Mouse (Mus musculus): ENCODE measurements around the gene Cir1. TPM values are rescaled to one million over a fixed set of nuclear protein-coding genes. Genes with fewer than 3 reads are reported as not detected.

The Cir1 gene
- polyA plus RNA-seq, 1 experiment = 6.6 TPM

DNA sequence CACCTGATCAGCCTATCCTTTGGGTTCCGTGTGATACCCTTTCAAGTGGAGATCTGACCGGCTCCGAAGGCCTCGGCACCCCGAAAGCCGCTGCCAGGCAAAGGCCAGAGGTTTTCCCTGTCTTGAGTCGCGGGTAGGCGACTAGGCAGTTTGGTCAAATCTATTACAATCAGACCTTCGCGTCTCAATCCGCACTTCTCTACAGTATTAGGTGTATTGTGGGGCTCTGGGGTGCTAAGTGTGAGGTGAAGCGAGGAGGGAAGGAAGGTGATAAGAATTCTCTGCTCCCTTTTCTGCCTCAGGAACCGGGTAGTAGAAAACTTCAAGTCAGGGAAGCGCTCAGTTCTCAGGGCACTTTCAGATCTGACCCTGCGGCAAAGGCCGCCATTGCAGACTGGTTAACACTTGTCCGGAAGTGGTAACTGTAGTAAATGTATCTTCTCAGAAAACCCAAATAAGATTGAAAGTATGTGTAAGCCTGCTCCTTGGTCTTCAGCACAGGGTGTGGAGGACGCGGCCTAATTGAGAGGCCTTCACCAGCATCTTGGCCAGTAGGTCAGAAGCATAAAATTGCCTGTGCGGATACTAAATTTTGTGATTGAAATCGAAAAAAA lies 31.3 kb downstream of the Cir1 start:
- Histone ChIP-seq H3K4me2 (ENCODE audit: low read depth) (no peak overlapping the region), H3K79me2 (ENCODE audit: control insufficient read depth, insufficient read depth) (no peaks in the 10 kb centered on the region), H3K27me3 (ENCODE audit: control insufficient read depth, insufficient read depth, insufficient read length) (peaks cover 8% of the 10 kb centered on the region), H3K36me3 (ENCODE audit: control insufficient read depth, insufficient read depth) (no peaks in the 10 kb centered on the region), H3K4me3 (no peak overlapping the region), H3ac (ENCODE audit: control insufficient read depth, insufficient read length) (no peak overlapping the region)
- TF ChIP-seq POLR2AphosphoS2 (IDR thresholded peaks at IDR 0.05; ENCODE audit: insufficient read length, low read depth) (no peak), TCF3 (IDR thresholded peaks at IDR 0.05; ENCODE audit: insufficient read length, low read depth) (no peak), POLR2A (IDR thresholded peaks at IDR 0.05; ENCODE audit: insufficient read length, low read depth) (no peak), REST (IDR thresholded peaks at IDR 0.05; ENCODE audit: insufficient read depth, insufficient read length) (no peak), MYOG (IDR thresholded peaks at IDR 0.05; ENCODE audit: control insufficient read depth in 1 of 3, insufficient read depth in 1 of 3, insufficient read length in 2 of 3, low read depth in 2 of 3) (no peak), CEBPB (IDR thresholded peaks at IDR 0.05; ENCODE audit: insufficient read depth, poor library complexity, severe bottlenecking) (no peak), MAX (IDR thresholded peaks at IDR 0.05; ENCODE audit: low read depth) (no peak), E2F4 (IDR thresholded peaks at IDR 0.05; ENCODE audit: insufficient read depth) (no peak), USF1 (IDR thresholded peaks at IDR 0.05; ENCODE audit: low read depth) (no peak)

DNA sequence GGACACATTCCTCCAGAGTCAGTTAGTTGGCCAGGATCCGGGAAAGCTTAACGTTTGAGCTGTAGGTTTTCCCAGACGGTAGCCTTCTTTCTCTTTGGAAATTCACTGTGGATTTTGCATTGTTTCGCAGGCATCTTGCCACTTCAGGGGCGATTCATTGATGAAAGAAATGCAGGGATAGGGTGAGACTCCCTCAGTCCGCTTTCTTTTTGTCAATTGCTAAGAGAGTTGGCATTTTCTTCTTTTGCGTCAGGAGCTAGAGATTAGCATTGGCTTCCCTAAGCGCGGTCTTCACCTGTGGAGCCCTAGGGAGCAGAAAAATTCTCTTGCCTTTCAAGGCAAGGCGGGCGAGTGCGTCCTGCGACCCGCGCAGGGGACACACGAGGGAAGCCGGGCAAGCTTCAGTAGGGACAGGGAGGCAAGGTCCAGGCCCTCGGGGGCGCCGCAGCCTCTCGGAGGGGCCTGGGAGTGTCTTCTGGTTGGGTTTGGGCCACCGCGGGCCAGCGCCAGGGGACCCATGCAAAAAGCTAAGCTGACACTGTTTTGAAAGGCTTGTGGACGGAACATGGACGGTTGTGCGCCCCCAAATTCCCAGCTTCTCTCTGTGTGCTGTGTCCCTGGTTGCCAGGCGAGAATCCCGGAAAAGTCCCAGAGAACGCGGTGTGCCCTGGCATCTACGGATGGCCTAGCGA lies 32.0 kb downstream of the Cir1 start:
- H3K4me2 ChIP-seq (ENCODE audit: low read depth) = no peak overlapping the region
- no peak overlapping the region for H3ac ChIP-seq (ENCODE audit: control insufficient read depth, insufficient read length)
- TF ChIP-seq USF1 (IDR thresholded peaks at IDR 0.05; ENCODE audit: low read depth) (no peak), POLR2A (IDR thresholded peaks at IDR 0.05; ENCODE audit: insufficient read length, low read depth) (no peak)
- H3K4me3 ChIP-seq = no peak overlapping the region
- H3K27me3 ChIP-seq (ENCODE audit: control insufficient read depth, insufficient read depth, insufficient read length) = peaks cover 8% of the 10 kb centered on the region
- no peaks in the 10 kb centered on the region for H3K79me2 ChIP-seq (ENCODE audit: control insufficient read depth, insufficient read depth)
- H3K36me3 ChIP-seq (ENCODE audit: control insufficient read depth, insufficient read depth) = no peaks in the 10 kb centered on the region

DNA sequence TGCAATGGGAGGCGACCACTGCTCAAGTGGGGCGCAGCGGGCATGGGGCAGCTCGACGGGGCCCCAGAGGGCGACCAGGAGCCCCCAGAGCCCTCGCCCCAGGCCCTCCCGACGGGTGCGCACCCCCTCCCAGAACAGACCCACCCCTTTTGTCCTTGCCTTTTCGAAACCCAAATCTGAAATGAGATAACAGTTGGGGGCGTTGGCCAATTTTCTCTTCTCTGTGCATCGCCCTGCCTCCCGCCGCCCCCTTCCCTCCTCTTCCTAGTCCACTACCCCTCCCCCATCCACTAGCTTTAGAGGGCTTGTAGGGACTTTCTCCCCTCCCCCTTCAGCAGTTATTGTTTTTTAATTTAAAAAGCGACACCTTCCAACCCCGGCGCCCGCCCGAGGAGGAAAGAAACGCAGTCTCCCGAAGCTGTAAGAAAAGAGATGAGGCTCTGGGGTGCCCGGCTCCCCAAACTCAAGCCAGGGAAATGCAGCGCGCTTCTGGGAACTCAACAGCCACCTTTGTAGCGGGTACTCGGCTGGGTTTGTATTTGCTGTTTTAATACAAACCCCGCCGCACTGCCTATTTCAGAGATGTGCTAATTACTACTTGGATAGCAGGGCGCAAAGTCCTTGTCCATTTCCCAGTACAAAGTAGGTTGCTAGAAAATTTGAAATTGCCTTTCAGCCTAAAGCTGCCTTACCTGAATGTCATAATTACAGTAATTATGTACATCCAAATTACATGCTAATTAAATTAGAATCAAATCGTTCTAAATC lies 33.0 kb downstream of the Cir1 start:
- H3K27me3 ChIP-seq (ENCODE audit: control insufficient read depth, insufficient read depth, insufficient read length) = peaks cover 11% of the 10 kb centered on the region
- TF ChIP-seq MYOG (IDR thresholded peaks at IDR 0.05; ENCODE audit: control insufficient read depth in 1 of 3, insufficient read depth in 1 of 3, insufficient read length in 2 of 3, low read depth in 2 of 3) (no peak), TCF12 (IDR thresholded peaks at IDR 0.05; ENCODE audit: insufficient read depth, poor library complexity, severe bottlenecking) (no peak), POLR2AphosphoS2 (IDR thresholded peaks at IDR 0.05; ENCODE audit: insufficient read length, low read depth) (no peak), POLR2A (IDR thresholded peaks at IDR 0.05; ENCODE audit: insufficient read length, low read depth) (no peak), CEBPB (IDR thresholded peaks at IDR 0.05; ENCODE audit: insufficient read depth, poor library complexity, severe bottlenecking) (no peak), E2F4 (IDR thresholded peaks at IDR 0.05; ENCODE audit: insufficient read depth) (no peak), MYOD1 (IDR thresholded peaks at IDR 0.05; ENCODE audit: control insufficient read depth in 1 of 3, insufficient read length in 2 of 3, low read depth in 2 of 3) (no peak), USF1 (IDR thresholded peaks at IDR 0.05; ENCODE audit: low read depth) (no peak), TCF3 (IDR thresholded peaks at IDR 0.05; ENCODE audit: insufficient read length, low read depth) (no peak), REST (IDR thresholded peaks at IDR 0.05; ENCODE audit: insufficient read depth, insufficient read length) (no peak), SRF (IDR thresholded peaks at IDR 0.05; ENCODE audit: control insufficient read depth, insufficient read length, low read depth) (no peak), MAX (IDR thresholded peaks at IDR 0.05; ENCODE audit: low read depth) (no peak)
- no peaks in the 10 kb centered on the region for H3K79me2 ChIP-seq (ENCODE audit: control insufficient read depth, insufficient read depth)
- no peaks in the 10 kb centered on the region for H3K36me3 ChIP-seq (ENCODE audit: control insufficient read depth, insufficient read depth)
- peak overlapping the region; percentile 79 for H3K4me2 ChIP-seq (ENCODE audit: low read depth)
- H3K4me3 ChIP-seq = no peak overlapping the region
- H3ac ChIP-seq (ENCODE audit: control insufficient read depth, insufficient read length) = no peak overlapping the region

GRCm38 (mm10) chr2:73278869-73279268 lies 33.6 kb downstream of the Cir1 start:
- no peaks in the 10 kb centered on the region for H3K79me2 ChIP-seq (ENCODE audit: control insufficient read depth, insufficient read depth)
- peak overlapping the region; percentile 79 for H3K4me2 ChIP-seq (ENCODE audit: low read depth)
- peaks cover 17% of the 10 kb centered on the region for H3K27me3 ChIP-seq (ENCODE audit: control insufficient read depth, insufficient read depth, insufficient read length)
- H3K36me3 ChIP-seq (ENCODE audit: control insufficient read depth, insufficient read depth) = no peaks in the 10 kb centered on the region
- no peak overlapping the region for H3K4me3 ChIP-seq
- TF ChIP-seq MAX (IDR thresholded peaks at IDR 0.05; ENCODE audit: low read depth) (no peak), TCF3 (IDR thresholded peaks at IDR 0.05; ENCODE audit: insufficient read length, low read depth) (no peak)
- no peak overlapping the region for H3ac ChIP-seq (ENCODE audit: control insufficient read depth, insufficient read length)

- TF ChIP-seq REST (IDR thresholded peaks at IDR 0.05; ENCODE audit: insufficient read depth, insufficient read length) (no peak), MAX (IDR thresholded peaks at IDR 0.05; ENCODE audit: low read depth) (no peak), TCF3 (IDR thresholded peaks at IDR 0.05; ENCODE audit: insufficient read length, low read depth) (no peak), POLR2A (IDR thresholded peaks at IDR 0.05; ENCODE audit: insufficient read length, low read depth) (no peak), MYOD1 (IDR thresholded peaks at IDR 0.05; ENCODE audit: control insufficient read depth in 1 of 3, insufficient read length in 2 of 3, low read depth in 2 of 3) (no peak), POLR2AphosphoS2 (IDR thresholded peaks at IDR 0.05; ENCODE audit: insufficient read length, low read depth) (no peak), USF1 (IDR thresholded peaks at IDR 0.05; ENCODE audit: low read depth) (no peak), MYOG (IDR thresholded peaks at IDR 0.05; ENCODE audit: control insufficient read depth in 1 of 3, insufficient read depth in 1 of 3, insufficient read length in 2 of 3, low read depth in 2 of 3) (no peak), TCF12 (IDR thresholded peaks at IDR 0.05; ENCODE audit: insufficient read depth, poor library complexity, severe bottlenecking) (no peak), E2F4 (IDR thresholded peaks at IDR 0.05; ENCODE audit: insufficient read depth) (no peak), SRF (IDR thresholded peaks at IDR 0.05; ENCODE audit: control insufficient read depth, insufficient read length, low read depth) (no peak), CEBPB (IDR thresholded peaks at IDR 0.05; ENCODE audit: insufficient read depth, poor library complexity, severe bottlenecking) (no peak)
- Histone ChIP-seq H3ac (ENCODE audit: control insufficient read depth, insufficient read length) (no peak overlapping the region), H3K4me3 (no peak overlapping the region), H3K4me2 (ENCODE audit: low read depth) (peak overlapping the region; percentile 79), H3K79me2 (ENCODE audit: control insufficient read depth, insufficient read depth) (no peaks in the 10 kb centered on the region), H3K36me3 (ENCODE audit: control insufficient read depth, insufficient read depth) (no peaks in the 10 kb centered on the region), H3K27me3 (ENCODE audit: control insufficient read depth, insufficient read depth, insufficient read length) (peaks cover 23% of the 10 kb centered on the region)
Measured at GRCm38 (mm10) chr2:73278131-73278854, 34.2 kb downstream of the Cir1 start.
